Mouse (Mus musculus): ENCODE measurements at regions not wholly inside any gene's neighbourhood (a gene's known extent, or its start where the extent isn't known, plus 50 kb on each side); places are given as distances from the start of the nearest gene placed in this dataset.

GRCm38 (mm10) chr9:102449366-102449765, 56.2 kb upstream of the Ky start:
- H3K4me2 ChIP-seq (ENCODE audit: low read depth, low read length, severe bottlenecking): no peak overlapping the region
- ATAC-seq (replicated peaks; ENCODE audit: low FRiP score) (no peak), DNase-seq (ENCODE audit: low spot score) (no peak)
- no peak overlapping the region for H3K4me3 ChIP-seq (ENCODE audit: low read depth, low read length)
- H3K27me3 ChIP-seq (ENCODE audit: control insufficient read depth, insufficient read depth, low read length): no peaks in the 10 kb centered on the region
- H3K9ac ChIP-seq (ENCODE audit: low read length): no peak overlapping the region
- no peaks in the 10 kb centered on the region for H3K9me3 ChIP-seq (ENCODE audit: control insufficient read depth, low read length)
- H3K36me3 ChIP-seq (ENCODE audit: control insufficient read depth, insufficient read depth, low read length): no peaks in the 10 kb centered on the region
- no peaks in the 10 kb centered on the region for H3K4me1 ChIP-seq (replicated peaks; ENCODE audit: control insufficient read depth, insufficient read depth, low read length)
- 61% methylated on average over 4 of the region's 4 CpGs for WGBS
- no peak overlapping the region for H3K27ac ChIP-seq (ENCODE audit: low read depth, low read length)

DNA sequence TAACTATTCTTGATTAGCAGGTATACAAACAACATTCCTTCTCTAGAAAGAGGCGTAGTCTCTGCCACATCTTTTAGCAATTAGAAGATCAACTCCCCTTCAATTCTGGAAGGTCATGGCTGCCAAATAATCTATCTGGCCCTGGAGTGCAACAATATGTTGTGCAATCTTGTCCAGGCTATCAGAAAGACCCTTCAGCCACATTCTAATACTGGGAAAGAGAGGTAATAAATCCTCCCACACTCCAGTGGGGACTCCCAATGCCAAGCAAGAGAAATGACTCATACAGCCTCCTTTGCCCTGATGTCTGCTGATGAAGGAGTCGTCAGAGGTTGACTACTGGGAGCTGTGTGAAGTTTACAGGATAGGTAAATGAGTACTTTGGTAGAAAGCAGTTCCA, 59.5 kb upstream of the Ky start:
- Histone ChIP-seq H3K9ac (ENCODE audit: low read length) (no peak overlapping the region), H3K36me3 (ENCODE audit: control insufficient read depth, insufficient read depth, low read length) (no peaks in the 10 kb centered on the region), H3K4me3 (ENCODE audit: low read depth, low read length) (no peak overlapping the region), H3K4me1 (replicated peaks; ENCODE audit: control insufficient read depth, insufficient read depth, low read length) (no peaks in the 10 kb centered on the region), H3K27ac (ENCODE audit: low read depth, low read length) (no peak overlapping the region), H3K9me3 (ENCODE audit: control insufficient read depth, low read length) (no peaks in the 10 kb centered on the region), H3K27me3 (ENCODE audit: control insufficient read depth, insufficient read depth, low read length) (no peaks in the 10 kb centered on the region), H3K4me2 (ENCODE audit: low read depth, low read length, severe bottlenecking) (no peak overlapping the region)
- ATAC-seq (replicated peaks; ENCODE audit: low FRiP score): no peak
- WGBS: 86% methylated on average over 2 of the region's 2 CpGs
- no peak for DNase-seq (ENCODE audit: low spot score)

- Histone ChIP-seq H3K4me1 (replicated peaks; ENCODE audit: control insufficient read depth, insufficient read depth, low read length) (no peaks in the 10 kb centered on the region), H3K27ac (ENCODE audit: low read depth, low read length) (no peak overlapping the region)
Measured at GRCm38 (mm10) chr9:102442198-102442842, 63.2 kb upstream of the Ky start.

DNA sequence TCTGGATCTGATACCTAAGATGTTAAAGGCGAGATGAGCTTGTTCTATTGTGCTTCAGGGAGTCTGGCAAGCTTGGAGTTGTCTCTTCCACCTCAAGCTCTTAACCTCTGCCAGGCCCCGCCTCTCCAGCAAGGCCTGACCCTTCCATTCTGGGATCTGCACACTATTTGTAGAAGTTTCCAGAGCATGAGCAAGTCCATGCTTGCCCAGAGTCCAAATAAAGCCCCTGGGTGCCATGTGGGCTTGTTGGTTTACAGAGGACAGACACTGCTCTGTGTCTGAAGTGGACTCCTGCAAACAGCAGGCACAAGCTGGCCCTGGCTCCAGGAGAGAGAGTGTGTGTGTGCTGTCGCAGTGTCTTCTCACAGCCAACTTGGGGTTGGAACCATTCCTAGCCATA, 67.9 kb upstream of the Ky start:
- Histone ChIP-seq H3K4me1 (replicated peaks; ENCODE audit: control insufficient read depth, insufficient read depth, low read length) (no peaks in the 10 kb centered on the region), H3K36me3 (ENCODE audit: control insufficient read depth, insufficient read depth, low read length) (no peaks in the 10 kb centered on the region), H3K9me3 (ENCODE audit: control insufficient read depth, low read length) (no peaks in the 10 kb centered on the region), H3K27me3 (ENCODE audit: control insufficient read depth, insufficient read depth, low read length) (no peaks in the 10 kb centered on the region), H3K9ac (ENCODE audit: low read length) (no peak overlapping the region), H3K4me3 (ENCODE audit: low read depth, low read length) (no peak overlapping the region), H3K27ac (ENCODE audit: low read depth, low read length) (no peak overlapping the region), H3K4me2 (ENCODE audit: low read depth, low read length, severe bottlenecking) (no peak overlapping the region)
- ATAC-seq (replicated peaks; ENCODE audit: low FRiP score) (no peak), DNase-seq (ENCODE audit: low spot score) (no peak)
- 79% methylated on average over 3 of the region's 3 CpGs for WGBS

More at GRCm38 (mm10) chr9:102442198-102442842, 63.2 kb upstream of the Ky start:
- Histone ChIP-seq H3K9me3 (ENCODE audit: control insufficient read depth, low read length) (no peaks in the 10 kb centered on the region), H3K4me2 (ENCODE audit: low read depth, low read length, severe bottlenecking) (no peak overlapping the region), H3K9ac (ENCODE audit: low read length) (no peak overlapping the region), H3K4me3 (ENCODE audit: low read depth, low read length) (no peak overlapping the region), H3K27me3 (ENCODE audit: control insufficient read depth, insufficient read depth, low read length) (no peaks in the 10 kb centered on the region), H3K36me3 (ENCODE audit: control insufficient read depth, insufficient read depth, low read length) (no peaks in the 10 kb centered on the region)
- ATAC-seq (replicated peaks; ENCODE audit: low FRiP score) (no peak), DNase-seq (ENCODE audit: low spot score) (no peak)
- WGBS: 89% methylated on average over 11 of the region's 11 CpGs

DNA sequence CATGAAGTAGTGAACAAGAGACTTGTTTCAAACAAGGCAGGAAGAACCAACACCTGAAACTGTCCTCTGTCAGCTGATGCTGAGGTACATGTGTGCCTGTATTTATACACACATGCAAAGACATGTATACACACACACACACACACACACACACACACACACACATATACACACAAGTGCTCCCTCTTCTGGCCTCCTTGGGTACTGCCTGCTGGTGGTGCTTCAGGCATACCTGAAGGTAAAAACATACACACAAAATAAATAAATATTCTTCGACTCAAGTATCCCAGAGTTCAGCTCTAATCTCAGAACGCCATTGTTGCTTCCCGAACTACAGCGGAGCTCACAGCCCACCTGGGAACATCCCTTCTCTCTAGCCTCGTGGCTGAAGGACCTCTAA, 69.2 kb upstream of the Ky start:
- Histone ChIP-seq H3K9me3 (ENCODE audit: control insufficient read depth, low read length) (no peaks in the 10 kb centered on the region), H3K27ac (ENCODE audit: low read depth, low read length) (no peak overlapping the region), H3K4me1 (replicated peaks; ENCODE audit: control insufficient read depth, insufficient read depth, low read length) (no peaks in the 10 kb centered on the region), H3K4me3 (ENCODE audit: low read depth, low read length) (no peak overlapping the region), H3K9ac (ENCODE audit: low read length) (no peak overlapping the region), H3K27me3 (ENCODE audit: control insufficient read depth, insufficient read depth, low read length) (no peaks in the 10 kb centered on the region), H3K4me2 (ENCODE audit: low read depth, low read length, severe bottlenecking) (no peak overlapping the region), H3K36me3 (ENCODE audit: control insufficient read depth, insufficient read depth, low read length) (no peaks in the 10 kb centered on the region)
- ATAC-seq (replicated peaks; ENCODE audit: low FRiP score): no peak
- DNase-seq (ENCODE audit: low spot score): no peak
- 85% methylated on average over 5 of the region's 5 CpGs for WGBS

GRCm38 (mm10) chr9:102428031-102428430, 73.5 kb upstream of the Ephb1 start:
- Histone ChIP-seq H3K4me2 (ENCODE audit: low read depth, low read length, severe bottlenecking) (no peak overlapping the region), H3K4me3 (ENCODE audit: low read depth, low read length) (no peak overlapping the region)
- 92% methylated on average over 5 of the region's 5 CpGs for WGBS

DNA sequence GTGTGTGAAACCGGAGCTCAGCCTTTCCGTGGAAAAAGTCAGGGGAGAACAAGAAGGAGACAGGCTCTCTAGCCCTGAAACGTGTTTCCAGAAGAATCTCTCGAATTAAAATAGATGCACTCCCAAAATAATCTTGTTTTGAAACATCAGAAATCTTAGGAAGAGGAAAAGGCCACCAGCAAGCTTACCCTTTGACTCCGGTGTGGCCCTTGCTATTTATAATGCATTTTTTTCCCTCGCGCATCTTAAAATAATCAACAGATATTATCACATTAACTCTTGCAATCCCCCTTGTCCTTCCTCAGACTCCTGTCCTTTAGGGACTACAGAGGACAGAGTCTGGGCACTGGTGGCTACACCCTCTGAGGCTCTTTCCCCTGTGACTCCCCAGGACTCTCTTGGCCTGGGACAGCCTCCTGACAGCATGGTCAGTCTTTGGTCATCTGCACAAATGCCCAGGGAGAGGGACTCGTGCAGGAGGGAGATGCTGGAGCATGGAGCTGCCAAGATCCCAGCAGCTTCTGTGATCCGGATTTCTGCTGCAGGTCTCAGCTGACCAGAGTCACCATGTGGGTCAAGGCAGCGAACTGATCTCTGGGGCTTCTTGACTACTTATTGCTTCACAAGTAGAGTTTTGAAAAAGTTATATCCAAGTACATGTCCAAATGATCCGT, 70.3 kb upstream of the Ephb1 start:
- 46% methylated on average over 11 of the region's 11 CpGs for WGBS
- no peak overlapping the region for H3K27ac ChIP-seq (ENCODE audit: low read depth, low read length)
- H3K36me3 ChIP-seq (ENCODE audit: control insufficient read depth, insufficient read depth, low read length): no peaks in the 10 kb centered on the region
- H3K4me1 ChIP-seq (replicated peaks; ENCODE audit: control insufficient read depth, insufficient read depth, low read length): peaks cover 17% of the 10 kb centered on the region
- H3K4me3 ChIP-seq (ENCODE audit: low read depth, low read length): no peak overlapping the region
- no peak for DNase-seq (ENCODE audit: low spot score)
- no peak overlapping the region for H3K4me2 ChIP-seq (ENCODE audit: low read depth, low read length, severe bottlenecking)
- no peak for ATAC-seq (replicated peaks; ENCODE audit: low FRiP score)
- no peaks in the 10 kb centered on the region for H3K9me3 ChIP-seq (ENCODE audit: control insufficient read depth, low read length)
- H3K9ac ChIP-seq (ENCODE audit: low read length): 0 out of 2 replicates have a peak overlapping the region, but pooled peaks have one; percentile 31
- no peaks in the 10 kb centered on the region for H3K27me3 ChIP-seq (ENCODE audit: control insufficient read depth, insufficient read depth, low read length)

More at GRCm38 (mm10) chr9:102428031-102428430, 73.5 kb upstream of the Ephb1 start:
- no peaks in the 10 kb centered on the region for H3K27me3 ChIP-seq (ENCODE audit: control insufficient read depth, insufficient read depth, low read length)
- H3K9me3 ChIP-seq (ENCODE audit: control insufficient read depth, low read length): no peaks in the 10 kb centered on the region
- ATAC-seq (replicated peaks; ENCODE audit: low FRiP score) (no peak), DNase-seq (ENCODE audit: low spot score) (no peak)
- no peak overlapping the region for H3K9ac ChIP-seq (ENCODE audit: low read length)
- no peak overlapping the region for H3K27ac ChIP-seq (ENCODE audit: low read depth, low read length)
- H3K4me1 ChIP-seq (replicated peaks; ENCODE audit: control insufficient read depth, insufficient read depth, low read length): peaks cover 11% of the 10 kb centered on the region
- H3K36me3 ChIP-seq (ENCODE audit: control insufficient read depth, insufficient read depth, low read length): no peaks in the 10 kb centered on the region

GRCm38 (mm10) chr9:102423919-102424671, 69.6 kb upstream of the Ephb1 start:
- no peak overlapping the region for H3K4me3 ChIP-seq (ENCODE audit: low read depth, low read length)
- ATAC-seq (replicated peaks; ENCODE audit: low FRiP score) (peak; percentile 63), DNase-seq (ENCODE audit: low spot score) (peak; percentile 80)
- H3K27me3 ChIP-seq (ENCODE audit: control insufficient read depth, insufficient read depth, low read length): no peaks in the 10 kb centered on the region
- H3K4me1 ChIP-seq (replicated peaks; ENCODE audit: control insufficient read depth, insufficient read depth, low read length): peaks cover 17% of the 10 kb centered on the region
- WGBS: 1% methylated on average over 20 of the region's 20 CpGs
- peak overlapping the region; percentile 31 for H3K9ac ChIP-seq (ENCODE audit: low read length)
- peak overlapping the region; percentile 19; the same call in 1 of the 2 replicates for H3K4me2 ChIP-seq (ENCODE audit: low read depth, low read length, severe bottlenecking)
- no peaks in the 10 kb centered on the region for H3K9me3 ChIP-seq (ENCODE audit: control insufficient read depth, low read length)
- no peaks in the 10 kb centered on the region for H3K36me3 ChIP-seq (ENCODE audit: control insufficient read depth, insufficient read depth, low read length)
- H3K27ac ChIP-seq (ENCODE audit: low read depth, low read length): peak overlapping the region; percentile 71

Data from forebrain, embryonic 11.5 days (tissue).